Mouse (Mus musculus) left cerebral cortex, postnatal 10 days (tissue): ENCODE data around the gene B3gnt3. TPM values are rescaled to one million over a fixed set of nuclear protein-coding genes. Genes with fewer than 3 reads are reported as not detected.

Source experiments
- DNase-seq, 2 experiments: peaks; one replicate each; pipeline ENCODE4 v3.0.0; 2021 to 2022; ENCODE audit warnings: low spot score in 2 of 2, mixed read lengths in 1 of 2; ENCODE audit errors: extremely low spot score in 1 of 2
- intact Hi-C: fragments of 180-260 bp; cut with DNase I; formaldehyde crosslinking; loops from one replicate; pipeline ENCODE4 v1.15.1; 2025
- total RNA-seq, 2 experiments: library from RNA; stranded (reverse); gene quantifications; 2 replicates each; pipeline ENCODE4 v1.2.3; 2021

B3gnt3 gene
- total RNA-seq, 2 experiments from 2014 or later: 0.26 to 0.41 TPM

DNA sequence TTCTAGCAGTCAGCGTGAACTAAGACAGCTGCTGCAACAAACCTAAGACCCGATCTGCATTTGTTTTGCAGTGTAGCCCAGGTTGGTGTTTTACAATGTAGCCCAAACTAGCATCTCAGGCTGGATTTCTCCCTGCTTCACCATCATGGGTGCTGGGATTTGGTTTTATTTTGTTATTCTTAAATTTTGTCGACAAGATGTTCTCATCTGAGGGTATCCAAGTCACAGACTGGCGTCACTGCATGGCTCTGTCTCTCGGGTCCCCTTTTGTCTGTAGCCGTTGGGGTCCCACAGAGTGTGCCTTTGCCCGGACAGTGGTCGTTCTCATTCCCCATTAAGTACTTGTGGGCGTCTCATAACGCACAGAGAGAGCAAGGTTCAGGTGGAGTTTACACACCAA, 16.9 kb downstream of the B3gnt3 start:
- DNase-seq: no peak
- intact Hi-C loops: no loop called here

DNA sequence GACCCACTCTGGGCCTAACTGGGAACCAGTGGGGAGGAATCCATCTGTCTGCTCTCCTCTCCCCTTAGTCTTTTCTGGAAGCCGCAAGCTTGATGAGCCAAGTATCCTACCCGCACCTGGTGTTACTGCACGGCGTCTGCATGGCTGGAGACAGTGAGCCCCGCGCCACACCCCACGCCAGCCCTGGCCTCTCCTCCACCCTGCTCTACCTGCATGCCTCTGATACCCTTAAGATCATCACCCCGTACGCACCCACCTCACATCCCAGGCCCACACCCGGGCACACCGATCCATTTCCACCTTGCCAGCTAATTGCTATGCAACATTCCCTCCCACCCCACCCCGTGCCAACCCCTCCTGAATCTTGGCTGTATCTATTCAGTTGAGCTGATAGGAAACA, 18.8 kb downstream of the B3gnt3 start:
- no peak for DNase-seq
- intact Hi-C loops: no loop called here

DNA sequence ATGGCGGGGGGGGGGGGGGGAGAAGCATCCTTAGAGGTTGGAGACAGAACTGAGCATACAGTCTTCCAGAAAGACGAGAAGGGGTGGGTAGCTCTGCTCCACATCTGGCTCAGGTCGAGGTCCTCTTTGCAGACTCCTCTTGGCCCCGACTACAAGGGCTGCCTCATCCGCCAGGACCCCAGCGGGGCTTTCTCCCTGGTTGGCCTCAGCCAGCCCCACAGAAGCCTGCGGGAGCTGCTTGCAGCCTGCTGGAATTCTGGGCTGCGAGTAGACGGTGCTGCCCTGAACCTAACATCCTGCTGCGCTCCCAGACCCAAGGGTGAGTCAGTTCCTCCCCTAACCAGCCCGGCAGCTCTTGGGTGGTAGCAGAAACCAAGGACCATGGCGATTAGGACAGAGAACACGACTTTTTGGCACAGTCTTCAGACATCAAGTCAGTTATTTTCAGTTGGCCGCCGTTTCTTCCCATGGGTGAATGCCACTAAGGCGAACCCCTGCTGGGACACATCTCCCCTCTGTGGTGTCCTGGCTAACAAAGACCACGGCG, 20.1 kb downstream of the B3gnt3 start:
- peak in 1 of 2 experiments; percentile 53 for DNase-seq
- intact Hi-C loops: no loop called here

DNA sequence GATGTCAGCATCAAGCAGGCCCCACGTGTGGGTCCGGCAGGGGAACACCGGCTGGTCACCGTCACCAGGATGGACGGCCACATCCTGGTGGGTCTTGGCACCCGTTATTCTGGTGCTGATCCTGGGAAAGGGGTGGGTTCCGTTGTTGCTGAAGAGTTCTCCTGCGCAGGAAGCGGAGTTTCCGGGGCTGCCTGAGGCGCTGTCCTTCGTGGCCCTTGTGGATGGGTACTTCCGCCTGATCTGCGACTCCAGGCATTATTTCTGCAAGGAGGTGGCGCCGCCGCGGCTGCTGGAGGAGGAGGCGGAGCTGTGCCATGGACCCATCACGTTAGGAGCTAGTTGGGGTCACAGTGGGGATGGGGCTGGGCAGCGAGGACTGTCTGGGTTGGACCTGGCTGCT, 21.1 kb downstream of the B3gnt3 start:
- intact Hi-C loops: no loop called here
- DNase-seq: no peak

DNA sequence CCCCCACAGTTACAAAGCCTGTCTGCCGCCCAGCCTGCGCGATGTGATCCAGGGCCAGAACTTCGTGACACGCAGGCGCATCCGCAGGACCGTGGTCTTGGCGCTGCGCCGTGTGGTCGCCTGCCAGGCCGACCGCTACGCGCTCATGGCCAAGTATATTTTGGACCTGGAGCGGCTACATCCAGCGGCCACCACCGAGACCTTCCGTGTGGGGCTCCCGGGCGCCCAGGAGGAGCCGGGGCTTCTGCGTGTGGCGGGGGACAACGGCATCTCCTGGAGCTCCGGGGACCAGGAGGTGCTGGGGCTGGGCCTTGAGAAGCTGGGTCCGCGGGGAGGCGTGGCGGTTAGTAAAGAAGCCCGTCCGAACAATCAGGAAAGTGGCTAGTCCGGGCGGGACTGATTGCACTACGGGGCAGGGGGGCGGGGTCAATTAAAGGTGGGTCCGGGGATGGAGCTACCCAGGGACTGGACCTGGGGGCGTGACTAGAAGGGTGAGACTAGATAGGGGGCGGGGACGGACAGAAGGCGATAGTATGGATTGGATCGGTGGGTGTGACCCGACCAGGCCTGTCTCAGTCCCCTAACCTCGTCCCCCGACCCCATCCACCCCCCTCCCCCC, 21.9 kb downstream of the B3gnt3 start:
- intact Hi-C loops: no loop called here
- DNase-seq: peak in 1 of 2 experiments; percentile 43

DNA sequence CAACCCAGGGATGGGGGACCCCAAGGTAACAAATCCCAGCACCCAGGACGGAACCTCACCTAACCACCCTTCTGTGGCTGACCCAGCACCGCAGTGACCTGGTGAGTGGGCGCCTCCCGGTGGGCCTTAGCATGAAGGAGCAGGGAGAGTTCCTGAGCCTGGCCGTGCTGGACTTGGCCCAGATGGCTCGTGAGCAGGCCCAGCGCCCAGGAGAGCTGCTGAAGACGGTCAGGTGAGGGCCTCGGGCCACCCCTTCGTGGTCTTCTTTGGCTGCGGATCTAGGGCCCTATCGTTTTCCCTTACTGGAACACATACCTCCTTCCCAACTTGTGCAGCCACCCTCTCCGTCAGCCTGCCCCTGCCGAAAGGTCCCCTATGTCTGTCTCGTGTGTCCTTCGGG, 22.5 kb downstream of the B3gnt3 start:
- DNase-seq: no peak
- intact Hi-C loops: no loop called here

DNA sequence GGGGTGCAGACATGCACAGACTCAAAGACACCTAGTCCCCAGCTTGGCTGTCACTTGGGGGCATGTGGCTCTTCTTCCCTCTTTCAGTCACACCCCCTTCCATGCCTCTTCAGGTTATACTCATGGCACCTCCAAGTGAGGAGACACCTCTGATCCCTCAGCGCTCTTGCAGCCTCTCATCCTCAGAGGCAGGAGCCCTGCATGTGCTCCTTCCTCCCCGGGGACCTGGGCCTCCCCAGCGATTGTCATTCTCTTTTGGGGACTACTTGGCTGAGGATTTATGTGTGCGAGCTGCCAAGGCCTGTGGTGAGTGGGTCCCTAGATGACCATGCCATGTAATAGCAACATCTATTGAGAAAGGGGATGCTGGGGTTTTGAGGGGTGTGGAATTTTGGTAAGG, 23.4 kb downstream of the B3gnt3 start:
- intact Hi-C loops: no loop called here
- DNase-seq: no peak

DNA sequence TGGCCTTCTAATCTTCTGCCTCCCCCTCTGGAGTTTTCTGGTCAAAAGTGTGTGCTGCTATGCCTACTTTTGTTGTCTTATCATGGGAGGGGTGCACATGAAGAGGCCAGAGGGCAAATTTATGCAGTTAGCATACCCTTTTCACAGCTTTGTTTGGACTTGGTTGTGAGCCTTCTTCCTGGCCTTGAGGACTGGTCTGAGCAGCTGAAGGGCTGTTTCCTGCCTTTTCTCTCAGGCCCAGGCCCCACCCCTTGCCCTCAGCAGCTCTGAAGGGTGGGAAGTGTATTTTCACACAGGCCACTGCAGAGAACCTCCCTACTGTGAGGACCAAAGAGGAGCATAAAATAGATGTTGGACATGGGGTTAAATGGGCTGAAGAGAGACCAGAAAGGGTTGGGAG, 24.0 kb downstream of the B3gnt3 start:
- intact Hi-C loops: no loop called here
- DNase-seq: peak in 1 of 2 experiments; percentile 80

DNA sequence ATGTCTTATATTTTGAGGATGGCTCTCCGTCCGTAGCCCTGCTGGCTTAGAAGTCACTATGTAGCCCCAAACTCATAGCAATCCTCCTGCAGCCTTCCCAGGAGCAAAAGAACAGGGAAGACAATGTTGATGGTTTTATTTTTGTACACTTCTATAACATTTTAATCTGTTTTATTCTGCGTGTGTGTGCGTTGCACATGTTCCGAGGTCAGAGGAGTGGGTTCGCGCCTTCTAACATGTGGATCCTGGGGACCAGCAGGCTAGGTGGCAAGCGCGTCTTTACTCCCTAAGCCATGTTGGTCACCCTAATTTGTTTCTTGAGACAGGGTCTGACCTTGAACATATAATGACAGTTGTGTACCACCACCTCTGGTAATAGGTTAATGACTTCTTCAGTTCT, 24.8 kb downstream of the B3gnt3 start:
- DNase-seq: no peak
- intact Hi-C loops: no loop called here

DNA sequence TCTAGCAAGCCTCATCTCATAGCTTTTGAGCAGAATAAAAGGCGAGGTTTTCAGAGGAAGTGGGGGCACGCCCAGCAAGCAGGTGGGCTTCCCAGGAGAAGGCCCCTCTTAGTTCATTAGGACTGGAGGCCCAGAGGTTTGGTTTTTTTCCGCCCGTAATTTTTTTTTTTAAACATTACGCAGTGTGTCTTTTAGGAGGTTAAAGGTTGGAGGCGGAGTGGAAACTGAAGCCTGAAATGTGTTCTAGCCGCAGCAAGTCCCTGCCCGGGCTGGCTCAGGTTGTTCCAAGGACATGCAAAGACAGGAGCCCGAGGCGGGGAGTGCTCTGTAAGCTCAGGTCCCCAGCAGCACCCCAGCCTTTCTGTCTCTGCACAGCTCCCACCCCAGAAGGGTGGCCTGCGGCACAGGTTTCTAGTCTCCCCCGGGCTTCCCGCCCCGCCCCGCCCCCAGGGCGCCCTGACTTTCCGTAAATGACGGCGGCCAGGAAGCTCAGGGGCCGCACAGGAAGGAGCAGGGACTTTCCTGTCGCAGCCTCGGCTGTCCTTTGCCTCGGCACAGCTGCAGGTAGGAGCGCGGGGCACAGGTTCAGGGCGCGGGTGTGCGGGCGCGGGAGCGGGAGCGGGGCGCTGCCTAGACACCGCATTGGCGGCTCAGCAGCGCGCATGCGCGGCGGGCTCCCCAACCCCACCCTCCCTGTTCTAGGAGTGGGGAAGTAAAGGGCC, 25.4 kb downstream of the B3gnt3 start, which contains the start of gene Jak3:
Jak3 (plus strand) TSS at position 277 of the 722 bp plus-strand sequence.
- peak in 1 of 2 experiments; percentile 74 for DNase-seq
- intact Hi-C loops: no loop called here

DNA sequence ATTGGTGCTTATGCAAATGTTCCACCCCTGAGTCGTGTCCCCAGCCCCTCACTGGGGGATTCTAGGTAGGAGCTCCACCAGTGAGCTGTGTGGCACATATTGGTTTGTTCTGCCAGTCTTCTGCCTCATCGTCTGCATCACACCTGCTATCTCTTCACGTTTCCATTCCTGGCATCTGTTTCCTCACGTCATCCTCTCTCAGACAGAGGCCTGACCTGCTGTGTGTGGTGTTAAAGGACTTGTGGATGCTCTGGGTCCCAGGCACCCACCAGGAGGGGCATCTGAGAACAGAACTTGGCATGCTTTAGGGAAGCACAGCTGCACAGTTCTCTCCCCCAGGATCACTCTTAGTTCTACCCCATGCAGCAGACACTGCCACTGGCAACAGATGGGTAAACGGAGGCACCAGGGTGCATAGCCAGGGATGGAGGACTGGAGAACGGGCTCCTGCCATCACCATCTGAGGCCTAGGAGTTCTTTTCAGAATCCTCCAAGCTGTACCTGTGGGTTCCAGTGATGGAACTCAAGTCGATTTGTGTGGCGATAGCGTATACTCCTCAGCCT, 26.1 kb downstream of the B3gnt3 start:
- no peak for DNase-seq
- intact Hi-C loops: no loop called here

DNA sequence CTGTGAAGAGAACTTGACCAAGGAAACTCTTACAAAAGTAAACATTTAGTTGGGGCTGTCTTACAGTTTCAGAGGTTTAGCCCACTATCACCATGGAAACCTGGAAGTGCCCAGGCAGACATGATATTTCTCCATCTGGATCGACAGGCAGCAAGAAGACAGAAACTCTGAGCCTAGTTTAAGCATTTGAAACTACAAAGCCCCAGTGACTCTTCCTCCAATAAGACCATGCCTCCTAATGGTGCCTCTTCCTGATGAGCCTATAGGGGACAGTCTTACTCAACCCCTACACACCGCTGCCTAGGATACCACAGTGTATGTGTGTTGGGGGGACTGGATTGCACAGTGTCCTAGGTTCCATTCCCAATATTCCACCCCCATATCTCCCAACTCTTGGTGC, 27.5 kb downstream of the B3gnt3 start:
- no peak for DNase-seq
- intact Hi-C loops: no loop called here

DNA sequence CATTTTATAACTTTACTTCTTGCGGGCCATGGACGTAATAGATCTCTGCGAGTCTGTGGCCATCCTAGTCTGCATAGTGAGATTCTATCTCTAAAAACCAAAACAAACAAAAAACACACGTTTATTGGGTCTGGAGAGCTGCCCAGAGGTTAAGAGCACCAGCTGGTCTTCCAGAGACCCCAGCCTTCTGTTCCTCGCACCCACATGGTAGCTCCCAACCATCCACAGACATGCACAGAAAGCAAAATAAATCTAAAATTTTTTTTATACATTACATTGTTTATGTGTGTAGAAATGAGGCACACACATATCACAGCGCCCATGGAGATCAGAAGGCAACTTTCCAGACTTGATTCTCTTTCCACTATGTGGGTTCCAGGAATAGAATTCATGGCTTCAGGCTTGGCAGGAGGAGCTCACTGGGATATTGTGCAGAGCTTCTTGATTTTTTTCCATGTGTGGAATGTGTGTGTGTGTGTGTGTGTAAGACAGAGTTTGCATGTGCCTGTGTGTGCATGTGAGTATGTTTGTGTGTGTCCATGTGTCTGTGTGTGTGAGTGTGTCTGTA, 29.3 kb downstream of the B3gnt3 start:
- DNase-seq: no peak

DNA sequence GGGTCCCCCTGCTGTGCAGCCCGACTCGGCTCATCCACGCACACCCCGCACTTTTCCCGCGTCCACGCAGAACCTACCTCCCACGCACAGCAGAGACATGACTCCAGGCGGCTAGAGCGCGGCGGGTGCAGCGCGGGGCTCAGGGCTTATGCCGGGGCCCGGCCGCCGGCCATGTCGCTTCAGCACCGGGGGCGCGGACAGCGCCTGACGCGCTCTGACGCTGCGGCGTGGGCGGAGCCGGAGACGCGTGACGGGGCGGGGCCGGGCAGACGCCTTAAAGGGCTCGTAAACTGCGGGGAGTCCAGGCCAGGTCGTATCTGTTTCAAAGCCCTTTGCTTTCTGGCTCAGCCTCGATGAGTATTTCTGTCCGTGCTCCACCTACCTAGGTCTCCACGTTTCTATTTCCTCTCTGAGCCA, 30.0 kb downstream of the B3gnt3 start, which contains the start of gene Unc13a:
Unc13a (minus strand) TSS at position 209 of the 417 bp plus-strand sequence.
- intact Hi-C loops: no loop called here

More for the DNA sequence above, 29.3 kb downstream of the B3gnt3 start:
- intact Hi-C loops: no loop called here

DNA sequence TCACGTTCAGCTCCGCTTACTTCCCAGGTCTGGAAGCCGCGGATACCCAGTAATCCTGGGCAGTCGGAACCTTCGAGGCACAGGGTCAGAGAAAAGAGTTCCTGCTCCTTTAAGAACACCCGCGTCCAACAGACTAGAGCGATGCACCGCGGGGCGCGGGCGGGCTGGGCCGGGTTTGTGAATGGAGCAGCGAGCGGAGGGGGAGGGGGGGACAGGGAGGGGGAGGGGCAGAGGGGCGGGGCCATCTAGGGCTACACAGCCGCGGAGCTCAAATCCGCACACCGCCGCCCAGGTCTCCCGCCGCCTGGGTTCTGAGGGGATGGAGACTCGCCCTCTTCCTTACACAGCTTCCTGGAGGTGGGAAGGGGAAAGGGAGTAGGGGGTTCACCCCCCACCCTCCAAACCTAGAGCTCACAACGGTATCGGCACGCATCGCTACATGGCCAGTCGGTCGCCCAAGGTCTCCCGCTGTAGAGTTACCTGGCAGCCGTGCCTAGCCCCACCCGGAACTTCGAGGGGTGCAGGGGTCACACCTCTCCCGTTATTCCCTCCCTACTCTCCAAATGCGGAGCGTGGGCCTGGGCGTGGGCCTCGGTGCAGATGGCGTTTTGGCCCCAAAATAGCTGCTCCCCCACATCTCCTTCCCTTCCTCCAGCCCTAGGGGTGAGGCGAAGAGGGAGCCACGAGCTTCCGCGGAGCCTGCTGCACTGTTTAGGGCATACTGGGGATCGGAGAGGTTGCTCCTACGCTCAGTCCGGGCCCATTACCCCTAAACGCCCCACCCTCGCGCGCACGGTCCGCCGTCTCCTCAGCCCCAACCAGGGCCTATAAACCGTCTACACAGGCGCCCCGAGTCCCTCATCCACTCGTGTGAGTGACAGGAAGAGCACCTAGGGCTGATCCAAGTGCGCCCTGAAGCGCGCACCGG, 30.7 kb downstream of the B3gnt3 start:
- DNase-seq: peak; percentile 73 to 89
- intact Hi-C loops: no loop called here

More for the DNA sequence above, 30.0 kb downstream of the B3gnt3 start, which contains the start of gene Unc13a:
- DNase-seq: peak; percentile 88 to 95

DNA sequence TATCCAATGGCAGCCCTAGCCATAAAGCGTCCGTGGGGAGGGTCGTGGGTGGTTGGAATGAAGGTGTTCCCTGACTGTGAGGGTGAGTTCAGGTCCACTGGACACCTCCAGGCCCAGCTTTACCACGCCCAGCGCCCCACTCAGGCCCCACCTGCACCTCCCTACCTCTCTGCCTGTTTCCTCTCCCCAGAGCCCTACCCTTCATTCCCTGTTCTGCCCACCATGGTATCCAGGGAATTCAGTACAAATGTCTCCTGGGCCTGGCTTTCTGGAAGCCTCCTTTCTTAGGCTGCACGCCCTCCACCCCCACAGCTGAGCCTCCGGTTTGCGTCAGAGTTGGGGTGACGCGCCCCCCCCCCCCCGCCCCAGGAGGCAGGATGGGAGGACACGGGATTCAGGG, 31.4 kb downstream of the B3gnt3 start:
- intact Hi-C loops: no loop called here
- no peak for DNase-seq

DNA sequence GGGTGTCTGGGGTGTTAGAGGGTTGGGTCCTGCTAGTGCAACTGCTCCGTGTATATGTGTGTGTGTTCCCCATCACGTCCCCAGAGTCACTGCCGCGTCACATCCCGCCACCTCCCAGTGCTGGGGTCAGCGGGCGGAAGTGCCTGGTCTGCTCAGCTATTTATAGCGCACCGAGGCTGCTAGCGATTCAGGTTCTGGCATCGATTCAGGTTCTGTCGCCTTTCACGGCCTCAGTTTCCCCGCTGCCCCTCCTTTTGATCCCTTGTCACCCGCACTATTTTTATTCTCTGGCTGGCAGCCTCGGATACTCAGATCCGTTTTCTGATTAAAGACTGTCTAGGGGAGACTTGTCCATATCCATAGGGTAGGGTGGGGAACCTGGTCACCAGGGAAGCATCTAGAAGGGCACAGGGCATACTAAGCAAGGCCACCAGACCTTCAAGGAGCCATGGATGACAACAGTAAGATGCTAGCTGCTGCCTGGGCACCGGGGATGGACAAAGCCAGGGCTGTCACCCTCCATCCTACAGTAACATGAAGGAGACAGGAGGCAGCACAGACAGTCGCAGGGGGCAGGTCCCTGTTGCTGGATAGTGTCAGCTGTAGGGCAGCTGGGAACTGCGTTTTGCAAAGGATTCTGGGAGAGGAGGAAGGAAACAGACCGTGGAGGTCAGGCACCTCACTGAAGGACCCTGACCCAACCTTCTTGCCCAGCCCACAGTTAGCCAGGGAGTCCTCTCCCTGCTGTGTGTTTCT, 33.2 kb downstream of the B3gnt3 start:
- intact Hi-C loops: no loop called here
- peak in 1 of 2 experiments; percentile 84 for DNase-seq

DNA sequence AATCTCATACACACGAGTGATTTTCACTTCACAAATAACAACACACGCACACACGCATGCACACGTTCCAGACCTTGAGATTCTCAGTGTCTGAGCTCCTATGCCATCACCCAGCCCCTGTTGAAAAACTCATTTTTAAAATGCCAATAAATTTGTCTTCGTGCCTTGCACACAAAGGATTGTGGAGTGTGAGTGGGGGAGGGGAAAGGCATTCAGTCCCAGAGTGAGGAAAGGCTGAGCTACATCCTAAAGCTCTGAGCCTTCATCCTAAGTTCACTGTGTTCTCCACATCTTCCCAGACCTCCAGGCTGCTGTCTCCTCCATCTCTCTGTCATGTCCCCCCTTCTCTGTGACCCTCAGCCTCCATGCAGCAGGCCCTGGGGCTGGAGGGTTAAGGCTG, 34.3 kb downstream of the B3gnt3 start:
- no peak for DNase-seq
- intact Hi-C loops: no loop called here
